Mouse (Mus musculus) leukemia stem cell, adult 10-12 weeks (primary cell): ENCODE data around the gene Mtln. TPM values are rescaled to one million over a fixed set of nuclear protein-coding genes. Genes with fewer than 3 reads are reported as not detected.

ENCODE experiments used
- polyA plus RNA-seq: library from polyadenylated mRNA; stranded (reverse); fragments of >175 nt; gene quantifications from 2 replicates; pipeline ENCODE4 v1.2.3, GENCODE M21; 2012; ENCODE audit warnings: low replicate concordance

Mtln gene
- polyA plus RNA-seq = 74.1 and 76.5 TPM in 2 replicates

GRCm38 (mm10) chr2:127791919-127792603 lies at the start of gene Mtln:
Gene Mtln (minus strand): TSS chr2:127792488.

GRCm38 (mm10) chr2:127838576-127838975 lies 46.3 kb upstream of the Mtln start, which contains the start of gene Acoxl:
Gene Acoxl (plus strand): TSS chr2:127838876.

GRCm38 (mm10) chr2:127831401-127832102 lies 39.3 kb upstream of the Mtln start, which contains the start of gene Bub1:
Gene Bub1 (minus strand): TSS chr2:127831865.

GRCm38 (mm10) chr2:127788440-127789116 lies 3.7 kb downstream of the Mtln start, which contains the start of gene Nphp1:
Gene Nphp1 (minus strand): TSS chr2:127788897.

Other genes starting within 250 kb of the Mtln start
- gene Zfp661, start 205.4 kb downstream of the Mtln start, polyA plus RNA-seq = 0.23 and 0.36 TPM in 2 replicates
- 94.3 and 104 TPM in 2 replicates for gene Mrps5, start 205.3 kb downstream of the Mtln start, polyA plus RNA-seq
- 3.0 TPM in 1 of 2 replicates, not detected in the other for gene Mal, start 135.8 kb downstream of the Mtln start, polyA plus RNA-seq
- gene Mall, start 62.6 kb downstream of the Mtln start, polyA plus RNA-seq = 0.08 TPM in 1 of 2 replicates, not detected in the other
- gene Nphp1, start 3.6 kb downstream of the Mtln start, polyA plus RNA-seq = 0.37 and 0.83 TPM in 2 replicates
- gene Bub1, start 39.4 kb upstream of the Mtln start, polyA plus RNA-seq = 0.46 and 8.9 TPM in 2 replicates
- gene Acoxl, start 46.4 kb upstream of the Mtln start, polyA plus RNA-seq = 0.22 and 0.44 TPM in 2 replicates